Mouse (Mus musculus) spleen, embryonic (tissue): ENCODE measurements around the gene Rasd2.

Experiments used
- CTCF ChIA-PET: fragments of 350-600 bp; sonication (Branson Sonifier 250); formaldehyde crosslinking; loops from one replicate; lab custom pipeline; 2022; lab: Charles Lee

Rasd2 gene

GRCm38 (mm10) chr8:75219877-75220738 lies 6.4 kb downstream of the Rasd2 start:
- CTCF ChIA-PET, result interaction anchor here (0.5 to 1.3 kb wide), 3 partner anchors 51 to 149 kb away, joined by 3 read pairs; no protein-coding TSS in a partner anchor

GRCm38 (mm10) chr8:75222665-75223064 lies 8.9 kb downstream of the Rasd2 start:
- CTCF ChIA-PET, result no interaction called here

- CTCF ChIA-PET, result no interaction called here
Observed at GRCm38 (mm10) chr8:75226773-75227172, 13.0 kb downstream of the Rasd2 start.

GRCm38 (mm10) chr8:75233915-75234554 lies 20.3 kb downstream of the Rasd2 start:
- CTCF ChIA-PET, result no interaction called here

- CTCF ChIA-PET, result no interaction called here
Observed at GRCm38 (mm10) chr8:75247331-75247730, 33.6 kb downstream of the Rasd2 start.

- CTCF ChIA-PET, result no interaction called here
Observed at GRCm38 (mm10) chr8:75249186-75249585, 35.4 kb downstream of the Rasd2 start.

- CTCF ChIA-PET, result no interaction called here
Observed at GRCm38 (mm10) chr8:75254027-75254426, 40.3 kb downstream of the Rasd2 start.

GRCm38 (mm10) chr8:75255635-75256034 lies 41.9 kb downstream of the Rasd2 start:
- CTCF ChIA-PET, result no interaction called here

GRCm38 (mm10) chr8:75272166-75272565 lies 58.4 kb downstream of the Rasd2 start:
- CTCF ChIA-PET, result no interaction called here
